Mouse (Mus musculus) liver, postnatal 0 days (tissue): ENCODE data around the gene Kcnc1.

Experiments
- CTCF ChIP-seq: sonication (generic); IDR thresholded peaks from 2 replicates; pipeline ENCODE4 v1.5.1; 2016; ENCODE audit warnings: antibody characterized with exemption, low read depth
- EP300 ChIP-seq: IDR thresholded peaks from 2 replicates; pipeline ENCODE4 v1.6.1; 2016; ENCODE audit warnings: antibody characterized with exemption, low read depth, mild to moderate bottlenecking

DNA sequence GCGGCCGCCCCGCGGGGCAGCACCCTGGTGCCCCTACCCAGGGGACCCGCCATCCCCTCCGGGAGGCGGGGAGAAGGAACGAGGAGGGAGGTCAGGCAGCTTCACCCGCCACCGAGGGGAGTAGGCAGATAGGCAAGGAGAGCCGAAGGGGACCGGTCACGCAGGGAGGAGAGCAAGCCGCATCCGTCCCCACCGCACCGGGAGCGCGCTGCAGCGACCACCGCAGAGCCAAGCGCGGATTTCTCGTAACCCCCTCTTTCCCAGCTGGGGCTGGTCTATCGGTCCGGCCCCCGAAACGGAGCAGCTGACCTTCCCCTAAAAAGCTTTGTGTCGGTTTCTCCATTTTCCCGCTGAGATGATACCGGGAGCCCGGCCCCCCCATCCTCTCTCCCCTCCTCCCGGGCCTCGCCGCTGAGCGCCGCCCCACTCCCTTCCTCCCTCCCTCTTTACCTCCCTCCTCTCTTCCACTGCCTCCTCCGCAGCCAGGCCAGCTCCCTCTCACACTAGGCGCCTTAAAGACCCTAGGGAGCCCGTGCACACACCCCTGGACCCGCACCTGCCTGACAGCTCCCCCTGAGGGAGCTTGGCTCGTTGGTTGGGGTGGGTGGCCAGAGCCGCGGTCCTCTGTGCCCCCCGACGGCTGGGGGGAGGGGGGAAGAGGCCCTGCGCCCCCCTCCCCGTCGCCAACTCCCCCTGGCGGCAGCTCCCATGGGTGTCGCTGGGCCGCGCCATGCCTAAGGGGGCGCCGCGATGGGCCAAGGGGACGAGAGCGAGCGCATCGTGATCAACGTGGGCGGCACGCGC lies 833 bp downstream of the Kcnc1 start:
- TF ChIP-seq CTCF, result peak; percentile 23; the same call in 1 of the 2 replicates
- TF ChIP-seq EP300, result no peak
